Mouse (Mus musculus) lung, embryonic 15.5 days (tissue): ENCODE data around the gene Mmp15. TPM values are rescaled to one million over a fixed set of nuclear protein-coding genes. Genes with fewer than 3 reads are reported as not detected.

Experiments used
- ATAC-seq: fragments of 200-750 bp; cut with Nextera tagmentation; 2 replicates; pipeline ENCODE4 v1.8.0; 2017; ENCODE audit warnings: moderate number of reproducible peaks, borderline replicate concordance; ENCODE audit not compliant: low FRiP score, low TSS enrichment; ENCODE audit errors: extremely low read depth
- H3K27ac ChIP-seq: fragments of 300-500 bp; sonication (generic); 2 replicates; pipeline ENCODE4 v1.5.1; 2015; ENCODE audit warnings: moderate library complexity, mild to moderate bottlenecking, inconsistent platforms
- H3K27me3 ChIP-seq: fragments of 300-500 bp; sonication (generic); 2 replicates; pipeline ENCODE4 v1.6.1; 2015; ENCODE audit warnings: inconsistent platforms
- H3K36me3 ChIP-seq: fragments of 300-500 bp; sonication (generic); 2 replicates; pipeline ENCODE4 v1.6.1; 2015; ENCODE audit warnings: inconsistent platforms
- H3K4me1 ChIP-seq: fragments of 300-500 bp; sonication (generic); 2 replicates; pipeline ENCODE4 v1.6.1; 2015; ENCODE audit warnings: inconsistent platforms
- H3K4me2 ChIP-seq: fragments of 300-500 bp; sonication (generic); 2 replicates; pipeline ENCODE4 v1.6.1; 2015; ENCODE audit warnings: inconsistent platforms, mild to moderate bottlenecking, moderate library complexity
- H3K4me3 ChIP-seq: fragments of 300-500 bp; sonication (generic); 2 replicates; pipeline ENCODE4 v1.5.1; 2015; ENCODE audit warnings: mild to moderate bottlenecking, inconsistent platforms
- H3K9ac ChIP-seq: fragments of 300-500 bp; sonication (generic); 2 replicates; pipeline ENCODE4 v1.6.1; 2015; ENCODE audit warnings: inconsistent platforms
- H3K9me3 ChIP-seq: fragments of 300-500 bp; sonication (generic); 2 replicates; pipeline ENCODE4 v1.6.1; 2016; ENCODE audit warnings: inconsistent platforms
- WGBS: fragments of 180-500 bp; shearing (Covaris S2); methylation state at CpG from one replicate; pipeline ENCODE4 v1.1.7; 2015; 5-methylcytosine and 5-hydroxymethylcytosine counted together
- polyA plus RNA-seq: library from polyadenylated mRNA; unstranded; fragments of >200 nt; fragmentation: Nextera tagmentation; extraction: Ambion mirVana; gene quantifications from 2 replicates; pipeline ENCODE4 v1.2.1, GENCODE M21; 2015

Mmp15 gene
- polyA plus RNA-seq, result 18.1 and 20.4 TPM in 2 replicates

GRCm38 (mm10) chr8:95352151-95352870, at the start of gene Mmp15:
Mmp15 (plus strand) TSS chr8:95352268.
- peak within 1 kb of the TSS; percentile 73 for H3K4me2 ChIP-seq
- peak; percentile 76 for ATAC-seq
- under 1% methylated on average over 78 of the region's 80 CpGs for WGBS
- peak within 1 kb of the TSS; percentile 65 for H3K9ac ChIP-seq
- H3K4me1 ChIP-seq, result peaks cover 46% of the 10 kb centered on the region
- H3K27ac ChIP-seq, result peak within 1 kb of the TSS; percentile 78
- H3K4me3 ChIP-seq, result peak within 1 kb of the TSS; percentile 66
- H3K27me3 ChIP-seq, result peaks cover 9% of the 10 kb centered on the region; the same call in 1 of the 2 replicates
- no peaks in the 10 kb centered on the region for H3K9me3 ChIP-seq
- H3K36me3 ChIP-seq, result no peaks in the 10 kb centered on the region

DNA sequence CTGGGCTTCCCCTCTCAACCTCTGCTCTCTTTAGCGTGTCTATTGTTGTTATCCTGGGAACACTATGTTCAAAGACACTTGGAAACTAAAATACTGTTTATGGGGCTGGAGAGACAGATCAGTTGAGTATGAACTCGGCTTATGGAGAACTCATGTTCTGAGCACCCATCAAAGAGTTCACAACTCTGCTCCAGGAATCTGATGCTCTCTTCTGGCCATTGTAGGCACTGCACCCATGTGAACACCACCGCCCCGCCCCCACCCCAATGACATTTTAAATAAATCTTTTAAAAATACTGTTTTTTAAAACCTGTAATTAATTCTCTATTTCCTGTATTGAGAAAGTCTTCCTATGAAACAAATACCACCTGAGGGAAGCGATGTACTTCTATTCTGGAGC, 49.7 kb upstream of the Mmp15 start:
- Histone ChIP-seq H3K9ac (no peak overlapping the region), H3K27ac (no peak overlapping the region), H3K4me3 (no peak overlapping the region), H3K36me3 (no peaks in the 10 kb centered on the region), H3K9me3 (no peaks in the 10 kb centered on the region), H3K4me1 (no peaks in the 10 kb centered on the region), H3K4me2 (no peak overlapping the region), H3K27me3 (no peaks in the 10 kb centered on the region)
- no peak for ATAC-seq
- 19% methylated on average over 5 of the region's 5 CpGs for WGBS

DNA sequence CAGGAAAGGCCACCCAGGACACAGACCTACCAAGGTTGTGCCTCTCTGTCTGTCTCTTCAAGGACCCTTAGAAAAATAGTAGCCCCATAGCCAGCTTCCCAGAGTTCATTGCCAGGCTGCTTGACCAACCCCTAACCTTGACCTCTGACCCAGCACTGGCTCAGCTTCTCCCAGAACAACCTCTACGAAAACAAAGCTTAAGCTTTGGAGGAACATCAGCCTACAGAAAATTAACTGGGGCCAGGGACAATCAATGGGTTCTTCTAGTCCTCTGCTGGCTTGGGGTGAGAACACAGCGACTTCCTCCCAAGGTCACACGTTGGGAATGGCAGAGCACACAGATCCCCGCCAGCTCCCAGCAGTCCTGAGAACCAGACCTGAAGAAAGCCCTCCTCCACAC, 46.5 kb upstream of the Mmp15 start:
- Histone ChIP-seq H3K27me3 (no peaks in the 10 kb centered on the region), H3K4me2 (no peak overlapping the region), H3K36me3 (no peaks in the 10 kb centered on the region), H3K27ac (no peak overlapping the region), H3K4me3 (no peak overlapping the region), H3K9me3 (no peaks in the 10 kb centered on the region), H3K9ac (no peak overlapping the region), H3K4me1 (no peaks in the 10 kb centered on the region)
- 54% methylated on average over 4 of the region's 4 CpGs for WGBS
- no peak for ATAC-seq

DNA sequence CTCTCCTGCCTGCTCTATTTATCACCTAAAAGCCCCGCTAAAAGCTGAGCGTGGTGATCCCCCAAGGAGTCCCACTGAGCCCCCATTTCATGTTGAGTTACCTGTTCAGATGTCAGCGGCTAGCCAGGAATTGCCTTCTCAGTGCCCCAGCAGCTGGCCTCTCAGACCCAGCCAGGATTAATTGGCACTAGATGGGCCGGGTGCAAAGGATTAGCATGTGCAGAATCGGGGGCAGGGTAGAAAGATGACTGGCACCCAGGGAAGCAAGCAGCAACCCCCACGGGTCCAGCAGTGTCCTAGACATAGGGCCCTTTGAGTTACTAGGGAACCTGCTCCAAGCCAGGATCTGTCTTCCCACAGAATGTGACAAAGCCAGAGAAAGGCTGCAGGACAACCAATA, 45.6 kb upstream of the Mmp15 start, which contains the start of gene Cngb1:
Cngb1 (minus strand) TSS at position 155 of the 400 bp plus-strand sequence.
- WGBS, result 47% methylated on average over 6 of the region's 6 CpGs
- no peaks in the 10 kb centered on the region for H3K36me3 ChIP-seq
- no peaks in the 10 kb centered on the region for H3K4me1 ChIP-seq
- no peaks in the 10 kb centered on the region for H3K27me3 ChIP-seq
- no peak within 1 kb of the TSS for H3K27ac ChIP-seq
- no peak for ATAC-seq
- H3K9me3 ChIP-seq, result no peaks in the 10 kb centered on the region
- H3K9ac ChIP-seq, result no peak within 1 kb of the TSS
- no peak within 1 kb of the TSS for H3K4me2 ChIP-seq
- no peak within 1 kb of the TSS for H3K4me3 ChIP-seq

GRCm38 (mm10) chr8:95310342-95310970, 41.6 kb upstream of the Mmp15 start, which contains the start of gene Tepp:
Tepp (plus strand) TSS chr8:95310566.
- no peaks in the 10 kb centered on the region for H3K4me1 ChIP-seq
- H3K27ac ChIP-seq, result no peak within 1 kb of the TSS
- H3K4me3 ChIP-seq, result no peak within 1 kb of the TSS
- WGBS, result 31% methylated on average over 6 of the region's 6 CpGs
- no peaks in the 10 kb centered on the region for H3K9me3 ChIP-seq
- H3K36me3 ChIP-seq, result no peaks in the 10 kb centered on the region
- no peak within 1 kb of the TSS for H3K4me2 ChIP-seq
- no peaks in the 10 kb centered on the region for H3K27me3 ChIP-seq
- ATAC-seq, result no peak
- no peak within 1 kb of the TSS for H3K9ac ChIP-seq

GRCm38 (mm10) chr8:95312836-95313235, 39.2 kb upstream of the Mmp15 start:
- Histone ChIP-seq H3K27me3 (no peaks in the 10 kb centered on the region), H3K9me3 (no peaks in the 10 kb centered on the region), H3K4me1 (no peaks in the 10 kb centered on the region), H3K9ac (no peak overlapping the region), H3K4me3 (no peak overlapping the region), H3K27ac (no peak overlapping the region), H3K4me2 (no peak overlapping the region), H3K36me3 (no peaks in the 10 kb centered on the region)
- ATAC-seq, result 0 out of 2 replicates have a peak, but pooled peaks have one; percentile 23
- WGBS, result 67% methylated on average over 18 of the region's 18 CpGs

DNA sequence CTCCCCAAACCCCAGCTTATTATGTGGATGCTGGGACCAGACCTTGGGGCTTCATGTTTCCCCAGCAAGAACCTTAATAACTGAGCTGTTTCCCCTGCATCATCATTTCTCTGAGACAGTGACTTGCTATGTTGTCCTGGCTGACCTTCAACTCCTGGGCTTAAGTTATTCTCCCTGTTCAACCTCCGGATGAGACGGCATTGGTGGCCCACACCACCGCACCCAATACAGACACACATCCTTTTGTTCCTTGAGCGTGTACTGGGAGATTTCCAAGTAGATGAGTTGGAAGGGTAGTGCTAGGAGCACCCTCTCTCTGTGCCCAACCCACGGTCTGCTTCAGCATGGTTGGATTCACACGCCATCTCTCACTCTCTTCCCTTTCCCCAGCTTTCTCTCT, 38.2 kb upstream of the Mmp15 start:
- Histone ChIP-seq H3K4me1 (no peaks in the 10 kb centered on the region), H3K4me3 (no peak overlapping the region)
- 86% methylated on average over 6 of the region's 6 CpGs for WGBS

DNA sequence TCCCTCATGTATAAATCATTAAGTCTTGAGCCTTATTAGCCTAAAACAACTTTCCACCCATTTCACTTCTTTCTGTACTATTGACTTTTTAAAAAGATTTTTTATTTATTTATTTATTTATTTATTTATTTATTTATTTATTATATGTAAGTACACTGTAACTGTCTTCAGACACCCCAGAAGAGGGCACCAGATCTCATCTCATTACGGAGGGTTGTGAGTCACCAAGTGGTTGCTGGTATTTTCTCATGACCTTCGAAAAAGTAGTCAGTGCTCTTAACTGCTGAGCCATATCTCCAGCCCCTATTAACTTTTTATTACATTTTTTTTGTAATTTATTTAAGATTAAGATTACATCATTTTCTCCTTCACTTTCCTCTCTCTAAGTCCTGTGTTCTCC, 37.4 kb upstream of the Mmp15 start:
- Histone ChIP-seq H3K36me3 (no peaks in the 10 kb centered on the region), H3K27ac (no peak overlapping the region), H3K27me3 (no peaks in the 10 kb centered on the region), H3K9ac (no peak overlapping the region), H3K9me3 (no peaks in the 10 kb centered on the region), H3K4me3 (no peak overlapping the region), H3K4me1 (no peaks in the 10 kb centered on the region), H3K4me2 (no peak overlapping the region)
- no peak for ATAC-seq
- WGBS, result 71% methylated on average over 2 of the region's 2 CpGs

More for the DNA sequence above, 38.2 kb upstream of the Mmp15 start:
- Histone ChIP-seq H3K36me3 (no peaks in the 10 kb centered on the region), H3K27me3 (no peaks in the 10 kb centered on the region), H3K4me2 (no peak overlapping the region), H3K9me3 (no peaks in the 10 kb centered on the region), H3K9ac (no peak overlapping the region), H3K27ac (no peak overlapping the region)
- no peak for ATAC-seq

- no peak overlapping the region for H3K4me3 ChIP-seq
- no peaks in the 10 kb centered on the region for H3K27me3 ChIP-seq
- H3K4me2 ChIP-seq, result no peak overlapping the region
- no peak overlapping the region for H3K27ac ChIP-seq
- H3K36me3 ChIP-seq, result no peaks in the 10 kb centered on the region
- no peaks in the 10 kb centered on the region for H3K9me3 ChIP-seq
- WGBS, result 90% methylated on average over 1 of the region's 1 CpGs
- H3K9ac ChIP-seq, result no peak overlapping the region
- H3K4me1 ChIP-seq, result peaks cover under 1% of the 10 kb centered on the region; the same call in 1 of the 2 replicates
- ATAC-seq, result no peak
These were observed 36.7 kb upstream of the Mmp15 start for GRCm38 (mm10) chr8:95315350-95315749.

- Histone ChIP-seq H3K4me2 (peak overlapping the region; percentile 98), H3K4me1 (peaks cover 15% of the 10 kb centered on the region), H3K9ac (peak overlapping the region; percentile 34), H3K36me3 (peaks cover 6% of the 10 kb centered on the region; the same call in 1 of the 2 replicates), H3K27me3 (no peaks in the 10 kb centered on the region), H3K9me3 (no peaks in the 10 kb centered on the region), H3K4me3 (peak overlapping the region; percentile 47), H3K27ac (peak overlapping the region; percentile 61)
- peak; percentile 80 for ATAC-seq
- 2% methylated on average over 40 of the region's 41 CpGs for WGBS
These were observed 31.6 kb upstream of the Mmp15 start for GRCm38 (mm10) chr8:95320224-95321139.

DNA sequence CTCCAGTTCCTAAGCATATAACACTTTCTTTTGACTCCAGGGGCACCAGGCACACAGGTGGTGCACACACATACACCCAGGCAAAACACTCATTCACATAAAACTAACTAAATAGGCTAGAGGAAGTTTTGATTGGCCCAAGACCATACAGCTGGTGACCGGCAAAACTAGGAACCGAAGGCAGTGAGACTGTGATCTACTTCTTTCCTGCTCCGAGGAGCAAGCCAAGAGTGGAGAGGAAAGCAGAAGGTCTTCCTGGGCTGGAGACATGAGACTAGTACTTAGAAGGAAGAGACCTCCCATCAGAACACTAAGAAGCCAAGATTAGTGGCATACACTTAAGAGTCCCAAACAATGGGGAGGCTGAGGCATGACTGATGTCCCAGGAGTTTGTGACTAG, 28.9 kb upstream of the Mmp15 start:
- Histone ChIP-seq H3K4me3 (no peak overlapping the region), H3K4me1 (peaks cover 26% of the 10 kb centered on the region), H3K9me3 (no peaks in the 10 kb centered on the region), H3K36me3 (peaks cover 30% of the 10 kb centered on the region), H3K4me2 (no peak overlapping the region), H3K27me3 (no peaks in the 10 kb centered on the region), H3K27ac (no peak overlapping the region), H3K9ac (no peak overlapping the region)
- no peak for ATAC-seq
- WGBS, result 79% methylated on average over 3 of the region's 3 CpGs
